Mouse (Mus musculus) liver (tissue): Measurements from ENCODE around the gene Car14.
"Not testable (repeated sequence)": the region's sequence is repeated elsewhere in the genome, so short reads cannot be mapped to it uniquely, and the experiment has no call there.

Experiments used
- DNase-seq: peaks from one replicate; pipeline ENCODE4 v3.0.0-alpha.2; 2020; ENCODE audit warnings: mixed read lengths

The Car14 gene

DNA sequence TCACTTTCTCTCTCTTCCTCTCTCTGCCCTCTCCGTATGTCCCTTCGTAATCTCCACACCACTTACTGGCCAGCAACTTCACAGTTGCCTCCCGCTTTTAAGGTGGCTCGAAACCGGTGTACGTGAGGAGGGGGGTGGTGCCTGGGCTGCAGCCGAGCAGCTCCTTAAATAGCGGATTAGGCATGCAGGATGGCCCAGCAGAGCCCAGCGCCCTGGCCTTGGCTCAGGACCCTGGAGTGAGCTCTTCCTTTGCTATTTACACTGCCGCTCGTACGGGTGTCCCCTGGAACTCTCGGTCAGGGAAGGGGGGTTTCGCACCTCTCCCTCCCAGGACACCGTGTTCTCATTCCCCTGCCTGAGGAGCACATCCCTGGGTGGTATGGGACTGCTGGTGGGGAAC is at the start of gene Car14:
Gene Car14, minus strand, starts transcription at position 124 of the 400 bp plus-strand sequence.
- no peak for DNase-seq

DNA sequence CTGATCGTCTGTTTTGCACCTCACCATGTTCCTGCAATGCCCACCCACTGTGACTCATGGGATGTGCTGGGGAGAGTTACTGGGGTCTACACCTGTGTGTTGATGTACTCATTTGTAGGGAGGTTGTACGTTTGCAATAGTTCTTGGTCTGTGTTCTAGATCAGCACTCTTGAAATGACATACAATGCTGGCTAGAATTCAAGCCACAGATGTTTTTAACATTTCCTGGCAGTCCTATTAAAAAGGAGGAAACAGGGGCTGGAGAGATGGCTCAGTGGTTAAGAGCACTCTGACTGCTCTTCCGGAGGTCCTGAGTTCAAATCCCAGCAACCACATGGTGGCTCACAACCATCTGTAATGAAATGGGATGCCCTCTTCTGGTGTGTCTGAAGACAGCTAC is 49.0 kb upstream of the Car14 start:
- no peak for DNase-seq

DNA sequence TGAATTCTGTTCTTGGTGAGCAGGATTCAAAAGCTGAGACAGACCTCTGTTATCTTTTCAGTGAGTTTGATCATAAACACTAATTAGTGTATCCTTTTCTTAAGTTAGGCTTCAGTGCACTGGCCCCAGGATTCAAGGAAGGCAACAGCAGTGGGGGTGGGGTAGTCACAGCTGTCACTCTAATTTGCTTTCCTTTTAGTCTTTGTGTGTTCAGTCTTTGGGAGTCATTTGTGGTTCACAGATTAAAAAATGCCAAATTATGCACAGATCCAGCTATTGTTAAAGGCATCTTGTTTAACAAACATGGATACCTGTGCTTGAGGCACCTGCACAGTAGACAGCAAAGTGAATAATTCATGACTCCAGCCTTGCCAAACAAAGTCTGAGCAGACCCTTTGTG is 48.5 kb upstream of the Car14 start:
- DNase-seq, result no peak

DNA sequence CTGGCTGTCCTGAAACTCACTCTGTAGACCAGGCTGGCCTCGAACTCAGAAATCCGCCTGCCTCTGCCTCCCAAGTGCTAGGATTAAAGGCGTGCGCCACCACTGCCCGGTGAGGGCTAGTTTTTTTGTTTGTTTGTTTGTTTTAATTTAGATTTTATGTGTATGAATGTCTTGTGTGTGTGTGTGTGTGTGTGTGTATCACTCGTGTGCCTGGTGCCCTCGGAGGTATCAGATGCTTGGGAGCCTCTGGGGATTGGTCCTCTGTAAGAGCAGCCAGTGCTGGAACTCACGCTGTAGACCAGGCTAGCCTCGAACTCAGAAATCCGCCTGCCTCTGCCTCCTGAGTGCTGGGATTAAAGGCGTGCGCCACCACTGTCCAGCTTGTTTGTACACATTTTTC is 47.1 kb upstream of the Car14 start:
- DNase-seq, result not testable (repeated sequence)

DNA sequence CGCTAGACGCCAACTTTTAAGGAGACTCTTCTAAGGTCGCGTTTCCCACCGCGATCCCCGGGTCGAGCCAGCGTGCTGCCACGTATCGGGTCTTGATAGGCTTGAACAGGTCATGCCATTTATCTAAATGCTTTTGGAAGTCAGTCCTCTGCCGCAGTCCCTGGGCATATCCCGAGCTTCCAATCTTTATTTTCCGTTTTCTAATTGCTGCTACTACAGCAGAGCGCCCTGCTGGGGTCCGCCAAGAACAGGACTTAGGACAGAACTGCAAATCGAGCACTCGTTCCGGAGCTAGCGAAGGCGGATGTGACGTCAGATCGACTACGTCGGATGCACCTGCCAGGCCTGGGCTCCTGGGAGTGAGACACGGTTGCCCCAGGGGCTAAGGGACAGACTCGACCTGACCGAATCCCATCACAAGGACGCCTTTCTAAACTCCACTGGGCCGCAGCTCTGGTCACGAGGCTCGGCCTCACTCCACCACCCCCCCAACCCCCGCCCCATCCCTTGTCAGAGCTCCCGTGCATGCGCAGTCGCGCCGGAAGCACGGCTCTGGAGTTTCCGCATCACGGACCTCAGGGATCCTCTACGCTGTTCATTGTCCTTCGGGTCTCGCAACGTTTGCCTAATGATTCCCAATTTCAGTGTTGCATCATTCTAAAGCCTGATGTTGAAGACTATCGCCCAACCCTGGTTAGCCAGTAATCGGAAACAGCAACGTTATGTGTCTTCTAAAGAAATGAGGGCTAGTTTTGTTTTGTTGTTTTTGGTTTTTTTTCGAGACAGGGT is 46.5 kb upstream of the Car14 start:
- peak; percentile 90 for DNase-seq

DNA sequence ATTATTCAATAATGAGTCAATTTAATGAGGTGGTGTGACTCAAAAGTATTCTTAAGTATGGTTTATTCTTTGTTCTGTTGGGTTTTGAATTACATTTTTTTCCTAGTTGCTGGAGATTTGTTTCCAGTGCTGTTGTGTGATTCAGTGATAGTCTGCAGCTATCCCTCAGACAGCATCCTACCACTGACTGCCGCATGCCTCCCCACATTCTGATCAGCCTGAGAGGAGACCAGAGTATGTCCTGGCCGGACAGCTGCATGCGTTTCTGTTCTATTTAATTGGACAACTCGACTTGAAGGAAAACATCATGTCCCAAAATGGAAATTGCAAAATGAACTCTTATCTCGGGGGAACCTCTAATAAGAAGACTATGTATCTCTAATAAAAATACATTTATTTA is 43.8 kb upstream of the Car14 start:
- DNase-seq, result no peak

DNA sequence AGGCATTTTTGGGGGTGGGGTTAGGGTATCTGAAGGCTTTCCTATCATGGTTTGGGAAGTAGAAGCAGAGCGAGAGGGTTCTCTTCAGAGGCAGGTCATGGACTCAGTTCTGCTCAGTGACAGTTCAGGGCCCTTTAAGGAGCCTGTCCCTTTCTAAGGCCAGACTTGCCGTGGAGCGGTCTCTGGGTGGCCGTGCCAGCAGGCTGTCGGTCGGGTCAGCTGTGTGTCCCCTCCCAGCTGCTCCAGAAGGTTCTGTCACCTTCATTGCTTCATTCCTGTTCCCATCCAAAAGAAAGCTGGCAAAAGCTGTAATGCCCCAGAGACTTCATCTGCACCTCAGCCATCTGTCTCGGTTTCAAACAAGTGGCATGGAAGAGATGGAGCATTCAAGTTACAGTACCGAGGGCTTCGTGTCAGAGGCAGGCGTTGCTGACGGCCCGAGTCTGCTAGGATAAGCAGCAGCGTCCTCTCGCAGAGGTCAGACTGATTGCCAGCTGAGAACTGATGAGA is 41.3 kb upstream of the Car14 start:
- DNase-seq, result no peak

DNA sequence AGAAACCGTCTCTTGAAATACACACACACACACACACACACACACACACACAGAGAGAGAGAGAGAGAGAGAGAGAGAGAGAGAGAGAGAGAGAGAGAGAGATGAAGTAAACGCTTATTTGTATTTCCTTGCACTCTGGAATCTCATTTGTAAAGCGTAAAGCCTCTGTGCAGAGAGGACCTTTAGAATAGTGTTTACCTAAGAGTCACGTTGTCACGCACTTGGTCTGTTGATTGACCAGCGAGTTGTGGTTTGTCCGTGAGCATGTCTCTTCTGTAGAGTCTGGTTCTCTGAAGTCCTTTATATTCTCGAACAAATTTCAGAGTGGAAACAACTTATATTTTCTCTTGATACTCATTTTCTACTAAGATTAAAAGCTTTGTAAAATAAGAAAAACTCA is 40.3 kb upstream of the Car14 start:
- no peak for DNase-seq

DNA sequence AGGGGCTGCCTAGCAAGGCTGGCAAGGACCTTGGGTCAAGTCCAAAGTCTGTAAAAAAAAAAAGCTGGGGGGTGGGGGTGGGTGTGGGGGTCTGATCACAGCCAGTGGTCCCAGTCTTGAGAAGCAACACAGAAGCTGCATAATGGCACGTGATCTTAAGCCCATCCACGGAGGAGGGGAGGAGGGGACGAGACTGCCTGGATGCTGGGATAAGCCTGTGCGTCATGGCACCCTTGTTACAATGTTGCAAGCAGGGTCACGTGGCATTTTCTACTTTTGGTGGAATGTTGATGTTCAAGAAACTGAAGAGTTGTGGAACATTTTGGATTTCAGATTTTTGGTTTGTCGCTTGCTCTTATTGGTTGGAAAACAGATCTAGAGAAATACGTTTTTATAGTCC is 38.7 kb upstream of the Car14 start:
- DNase-seq, result no peak

DNA sequence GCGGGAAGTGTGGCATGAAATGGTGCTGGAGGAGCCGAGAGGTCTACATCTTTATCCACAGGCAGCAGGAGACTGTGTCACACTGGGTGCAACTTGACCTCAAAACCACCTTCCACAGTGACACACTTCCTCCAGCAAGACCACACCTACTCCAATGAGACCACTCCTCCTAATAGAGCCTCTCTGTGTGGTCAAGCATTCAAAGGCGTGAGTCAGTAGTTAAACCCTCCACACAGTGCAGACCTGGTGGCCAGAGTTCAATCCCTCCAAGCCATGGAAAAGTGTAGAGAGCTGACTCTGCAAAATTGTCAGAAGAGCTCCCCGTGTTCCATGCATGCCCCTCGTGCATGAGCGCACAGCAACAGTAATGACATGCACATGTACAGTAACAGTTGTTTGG is 38.3 kb upstream of the Car14 start:
- no peak for DNase-seq

DNA sequence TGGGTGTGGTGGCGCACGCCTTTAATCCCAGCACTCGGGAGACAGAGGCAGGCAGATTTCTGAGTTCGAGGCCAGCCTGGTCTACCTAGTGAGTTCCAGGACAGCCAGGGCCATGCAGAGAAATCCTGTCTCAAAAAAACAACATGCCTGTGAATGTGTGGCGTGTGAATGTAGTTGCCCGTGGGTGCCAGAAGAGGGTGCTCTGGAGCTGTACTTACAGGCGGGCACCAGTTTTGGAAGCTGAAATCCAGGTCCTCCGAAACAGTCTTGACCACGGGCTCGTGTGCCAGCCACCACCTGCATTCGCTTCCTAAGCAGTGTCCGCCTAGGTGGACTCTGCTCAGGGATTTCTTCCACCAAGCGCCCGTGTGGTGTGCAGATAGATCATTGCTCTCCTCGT is 34.3 kb upstream of the Car14 start:
- DNase-seq, result peak; percentile 33

DNA sequence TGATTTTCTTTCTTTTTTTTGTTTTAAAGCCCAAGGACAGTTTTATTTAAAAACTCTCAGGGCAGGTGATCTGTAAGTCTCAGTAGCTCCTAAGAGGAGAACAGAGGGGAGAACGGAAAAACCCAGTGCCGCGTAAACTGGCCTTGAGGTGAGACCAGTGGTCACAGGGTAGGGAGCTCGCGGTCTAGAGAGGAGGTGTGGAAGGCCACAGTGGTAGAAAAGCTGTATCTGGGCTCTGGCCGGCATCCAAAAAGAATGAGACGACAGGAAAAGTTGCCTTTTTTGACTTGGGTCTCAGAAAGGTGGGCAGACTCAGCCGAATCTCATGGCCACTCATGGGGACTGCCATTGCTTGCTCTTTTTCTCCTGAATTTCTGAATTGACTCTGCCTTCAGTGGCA is 33.7 kb upstream of the Car14 start:
- DNase-seq, result no peak

DNA sequence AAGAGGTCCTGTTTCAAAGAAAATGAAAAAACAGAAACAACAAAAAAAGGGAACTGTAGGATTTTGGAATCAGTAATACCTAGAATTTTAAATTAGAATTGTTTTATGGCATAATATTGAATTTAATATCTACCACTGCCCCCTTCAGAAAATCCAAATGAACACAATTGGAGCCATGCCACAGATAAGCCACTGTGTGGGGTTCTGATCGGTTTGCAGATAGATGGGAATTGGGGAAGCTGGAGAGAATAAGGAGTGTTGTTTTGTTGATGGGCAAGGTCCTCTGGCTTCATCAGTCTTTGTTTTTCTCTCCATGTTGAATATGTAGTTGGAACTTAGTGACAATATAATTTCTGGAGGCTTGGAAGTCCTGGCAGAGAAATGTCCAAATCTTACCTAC is 30.0 kb upstream of the Car14 start:
- DNase-seq, result no peak

DNA sequence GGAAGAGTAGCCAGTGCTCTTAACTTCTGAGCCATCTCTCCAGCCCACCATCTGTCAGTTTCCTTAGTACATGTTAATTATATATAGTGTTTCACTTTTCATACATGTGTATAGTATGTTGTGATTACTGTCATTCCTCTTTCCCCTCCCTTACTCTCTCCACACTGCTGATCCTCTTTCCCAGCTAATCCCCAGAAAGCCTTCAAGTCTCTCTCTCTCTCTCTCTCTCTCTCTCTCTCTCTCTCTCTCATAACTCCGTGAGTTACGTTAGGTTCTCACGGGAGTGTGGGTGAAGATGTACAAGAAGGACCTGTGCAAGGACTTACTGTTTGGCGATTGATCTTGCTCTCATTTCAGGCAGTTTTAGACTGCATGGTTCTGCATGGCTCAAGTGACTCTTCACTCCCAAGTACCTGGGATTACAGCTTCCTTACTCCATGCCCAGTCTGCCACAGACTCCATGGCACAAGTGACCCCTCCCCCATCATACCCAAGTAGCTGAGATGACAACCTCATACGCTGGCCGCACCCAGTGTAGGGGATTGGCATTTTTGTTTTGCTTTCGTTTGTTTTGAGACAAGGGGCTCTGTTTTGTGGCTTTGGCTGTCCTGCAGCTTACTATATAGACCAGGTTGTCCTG is 28.7 kb upstream of the Car14 start:
- no peak for DNase-seq

DNA sequence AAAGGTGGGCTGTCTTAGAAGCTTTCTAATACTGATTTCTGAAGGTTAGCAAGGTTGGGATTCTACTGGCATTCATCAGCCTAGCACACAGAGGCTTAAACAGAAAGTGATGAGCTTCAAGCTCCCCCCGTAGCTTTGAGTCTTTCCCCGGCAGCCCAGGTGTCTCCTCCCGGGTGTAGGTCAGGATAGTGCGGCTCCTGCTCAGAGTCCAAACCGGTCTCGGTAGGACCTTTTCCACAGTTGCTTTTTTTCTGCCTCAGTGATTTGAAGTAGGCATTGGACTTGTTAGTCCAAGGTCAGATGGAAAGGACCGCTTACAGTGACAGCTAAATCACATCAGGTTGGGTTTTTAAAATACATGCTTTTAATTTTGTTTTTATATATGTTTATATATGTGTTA is 28.1 kb upstream of the Car14 start:
- DNase-seq, result no peak

DNA sequence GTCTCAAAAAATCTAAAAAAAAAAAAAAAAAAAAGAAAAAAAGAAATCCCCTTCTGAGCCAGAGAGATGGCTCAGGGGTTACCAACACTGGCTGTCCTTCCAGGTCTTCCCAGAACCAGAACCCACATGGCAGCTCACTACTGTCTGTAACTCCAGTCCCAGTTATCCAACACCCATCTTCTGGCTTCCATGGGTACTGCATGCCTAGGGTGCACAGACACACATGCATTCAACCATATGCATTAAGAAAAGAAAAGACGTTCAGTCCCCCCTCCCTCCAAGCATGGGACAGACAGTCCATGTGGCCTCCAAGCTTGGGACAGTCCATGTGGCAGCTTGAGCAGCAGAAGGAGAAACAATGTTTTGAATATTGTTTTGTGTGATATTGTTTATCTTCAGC is 27.7 kb upstream of the Car14 start:
- no peak for DNase-seq

DNA sequence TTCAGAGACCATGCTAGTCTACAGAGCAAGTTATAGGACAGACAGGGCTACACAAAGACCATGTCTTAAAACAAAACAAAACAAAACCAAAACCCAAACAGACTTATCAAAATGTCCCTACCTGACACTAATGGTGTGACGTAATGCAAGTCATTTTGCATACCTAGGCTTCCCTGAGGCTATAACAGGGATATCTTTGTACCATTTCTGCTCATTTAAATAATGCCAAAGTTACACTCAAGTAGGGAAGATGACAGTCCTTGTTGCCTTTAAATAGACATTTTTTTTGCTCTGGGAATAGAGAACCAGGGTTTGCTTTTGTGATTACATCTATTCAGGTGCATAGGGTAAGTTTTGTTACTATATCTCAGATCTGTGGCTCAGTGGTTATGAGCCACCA is 27.0 kb upstream of the Car14 start:
- no peak for DNase-seq

DNA sequence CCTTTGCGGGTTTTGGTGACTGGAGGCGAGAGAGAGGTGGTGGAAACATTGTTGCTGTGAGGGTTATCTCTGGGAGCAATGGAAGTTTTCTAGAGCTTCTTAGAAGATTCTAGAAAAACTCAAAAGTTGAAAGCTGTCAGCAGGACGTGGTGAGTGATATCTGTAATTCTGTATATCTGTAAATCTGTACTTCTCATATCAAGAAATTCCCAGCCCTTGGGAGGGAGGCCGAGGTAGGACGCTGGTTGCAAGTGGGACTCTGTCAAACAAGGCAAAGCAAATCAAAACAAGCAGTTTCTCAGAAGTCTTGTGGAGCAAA is 25.9 kb upstream of the Car14 start:
- DNase-seq, result peak; percentile 34

DNA sequence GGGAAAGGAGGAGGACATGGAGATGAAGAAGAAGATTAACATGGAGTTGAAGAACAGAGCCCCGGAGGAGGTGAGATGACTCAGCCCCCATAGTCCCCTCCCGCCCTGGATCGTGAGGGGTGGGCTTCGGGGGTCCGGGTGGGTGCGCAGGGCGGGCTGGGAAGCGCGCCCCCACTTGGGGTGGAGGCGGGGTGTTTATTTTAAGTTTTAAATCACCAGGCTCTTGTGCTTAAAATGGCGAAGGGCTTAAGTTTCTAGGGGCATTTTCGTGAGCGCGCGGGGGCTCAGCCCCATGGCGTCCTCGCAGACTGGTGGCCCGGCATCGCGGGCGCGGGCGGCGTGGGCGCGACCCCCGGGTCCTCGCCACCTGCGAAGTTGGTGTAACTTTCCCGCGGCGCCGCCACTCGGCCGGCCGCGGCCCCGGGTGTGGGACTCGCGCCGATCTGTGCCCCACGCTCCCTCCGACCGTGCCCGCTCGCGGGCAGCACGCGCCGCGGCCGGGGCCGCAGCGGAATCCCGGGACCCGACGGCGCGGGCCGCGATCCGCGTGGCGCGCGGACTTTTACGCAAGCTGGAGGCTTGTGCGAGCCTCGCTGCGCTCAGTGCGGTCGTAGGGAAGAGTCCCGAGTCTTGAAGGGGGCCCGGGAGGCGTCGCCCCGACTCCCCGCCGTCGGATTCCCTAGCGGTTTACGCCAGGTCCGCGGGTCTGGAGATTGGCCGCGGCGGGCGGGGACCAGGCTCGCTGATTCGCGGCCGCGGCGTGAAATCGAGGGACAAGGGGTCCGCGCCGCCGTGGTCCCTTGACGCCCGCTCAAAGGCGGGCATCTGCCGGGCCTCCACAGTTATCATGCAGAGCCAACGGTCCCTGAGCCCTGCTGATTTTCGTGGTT is 25.3 kb upstream of the Car14 start:
- DNase-seq, result peak; percentile 75

DNA sequence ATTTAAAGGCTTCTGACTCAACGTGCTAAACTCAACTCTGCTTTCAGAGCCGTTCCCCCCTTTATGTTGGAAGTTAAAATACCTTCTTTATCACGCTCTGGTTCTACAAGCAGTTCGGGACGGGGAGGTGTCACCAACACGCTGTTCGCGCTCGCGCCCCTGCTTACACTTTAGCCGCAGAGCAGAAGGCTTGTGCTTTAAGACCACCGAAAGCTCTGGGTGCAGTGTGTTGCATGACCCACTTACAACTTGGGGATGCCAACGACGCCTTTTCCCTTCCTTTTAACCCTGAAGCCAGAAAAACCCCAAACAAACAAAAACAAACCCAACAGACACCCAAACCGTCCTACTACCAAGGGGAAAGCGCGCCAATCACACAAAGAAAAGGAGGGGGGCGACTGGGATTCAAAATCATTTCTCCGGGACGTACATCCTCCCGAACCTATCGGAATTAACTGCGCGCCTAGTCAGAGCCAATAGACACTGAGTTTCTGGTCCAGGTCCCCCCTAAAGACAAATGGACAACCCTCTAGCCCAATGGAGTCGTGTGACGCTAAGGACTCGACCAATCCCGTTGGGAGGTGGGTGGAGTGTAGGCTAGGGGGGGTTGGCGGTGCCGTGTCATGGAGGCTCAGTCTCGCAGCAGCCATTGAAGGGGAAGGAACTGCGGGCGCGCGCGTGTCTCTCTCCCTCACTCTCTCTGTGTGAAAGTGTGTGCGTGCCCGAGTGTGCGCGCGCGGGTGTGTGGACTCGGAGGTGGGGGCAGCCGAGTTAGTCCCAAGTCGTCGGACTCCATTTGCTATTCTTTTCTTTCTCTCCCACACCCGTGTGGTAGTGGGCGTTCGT is 24.4 kb upstream of the Car14 start, which contains the start of gene Anp32e:
Gene Anp32e, plus strand, starts transcription at position 589 of the 846 bp plus-strand sequence.
- peak; percentile 97 for DNase-seq

DNA sequence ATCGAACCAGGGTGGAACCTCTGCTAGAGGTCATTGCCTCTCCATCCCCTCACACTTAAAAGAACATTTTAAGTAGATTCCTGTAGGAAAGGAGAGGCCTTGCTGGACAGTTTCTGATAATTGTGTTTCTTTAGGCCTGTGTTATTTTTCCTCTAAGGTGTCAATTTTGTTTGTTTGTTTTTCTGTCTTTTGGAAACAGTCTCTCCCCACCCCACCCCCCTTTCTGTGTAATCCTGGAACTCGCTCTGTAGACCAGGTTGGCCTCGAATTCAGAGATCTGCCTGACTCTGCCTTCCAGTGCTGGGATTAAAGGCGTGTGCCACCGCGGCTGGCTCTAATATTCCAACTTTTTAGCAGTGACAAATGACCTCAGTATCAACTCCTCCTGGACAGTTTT is 23.8 kb upstream of the Car14 start:
- no peak for DNase-seq

DNA sequence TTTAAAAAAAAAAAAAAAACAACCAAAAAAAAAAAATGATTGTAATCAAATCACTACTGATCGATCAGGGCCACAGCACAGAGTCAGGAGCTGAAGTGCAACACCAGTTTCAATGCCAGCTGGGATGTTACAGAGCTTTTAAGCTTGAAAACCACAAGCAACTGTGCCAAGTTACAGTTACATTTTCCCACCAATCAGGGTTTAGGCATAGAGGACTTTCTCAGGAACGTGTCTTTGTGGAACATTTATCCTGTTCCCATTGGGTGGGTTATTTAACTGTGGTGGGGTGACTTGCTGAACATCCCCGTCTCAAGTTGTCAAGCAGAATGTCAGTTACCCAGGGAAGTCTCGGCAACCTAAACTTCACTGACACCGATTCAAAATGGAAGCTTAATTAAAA is 20.6 kb upstream of the Car14 start:
- no peak for DNase-seq

DNA sequence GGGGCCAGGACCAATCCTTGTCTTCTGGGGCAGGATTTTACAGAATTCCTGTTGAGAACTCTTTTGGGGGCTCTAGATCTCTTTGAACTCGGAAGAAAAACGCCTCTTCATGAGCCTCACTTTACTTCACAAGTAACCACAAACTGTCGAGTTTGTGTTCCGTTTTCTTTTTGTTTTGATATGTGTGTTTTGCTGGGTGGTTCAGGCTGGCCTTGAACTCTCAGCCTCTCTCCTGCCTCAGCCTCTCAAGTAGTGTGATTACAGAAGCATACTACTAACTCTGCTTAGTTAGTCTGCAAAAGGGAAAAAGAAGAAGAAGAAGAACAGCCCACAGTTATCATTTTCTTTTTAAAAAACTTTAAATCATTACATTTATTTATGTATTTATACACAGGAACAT is 19.7 kb upstream of the Car14 start:
- no peak for DNase-seq
